Mouse (Mus musculus): ENCODE measurements at regions not wholly inside any gene's neighbourhood (a gene's known extent, or its start where the extent isn't known, plus 50 kb on each side); places are given as distances from the start of the nearest gene placed in this dataset.
A peak's percentile ranks its signal among the peaks of the same experiment; 100 is the strongest.

GRCm38 (mm10) chr1:164603433-164603832, 145.3 kb upstream of the Atp1b1 start:
- no peak overlapping the region for H3K4me3 ChIP-seq (ENCODE audit: control insufficient read depth, low read depth, low read length)
- TF ChIP-seq POLR2A (IDR thresholded peaks at IDR 0.05; ENCODE audit: control insufficient read depth, low read depth, low read length) (no peak), CTCF (IDR thresholded peaks at IDR 0.05; ENCODE audit: control insufficient read depth, insufficient read depth, insufficient replicate concordance, low read depth, low read length) (peak; percentile 60; the same call in 1 of the 2 replicates)
- no peaks in the 10 kb centered on the region for H3K4me1 ChIP-seq (ENCODE audit: control insufficient read depth, insufficient read depth, low read length)
- no peaks in the 10 kb centered on the region for H3K36me3 ChIP-seq (ENCODE audit: control insufficient read depth, insufficient read depth, low read length)
- no peaks in the 10 kb centered on the region for H3K27me3 ChIP-seq (ENCODE audit: control insufficient read depth, insufficient read depth, low read length)
- H3K27ac ChIP-seq (ENCODE audit: control insufficient read depth, insufficient read depth, low read depth, low read length): no peak overlapping the region

GRCm38 (mm10) chr1:164602568-164602967, 144.4 kb upstream of the Atp1b1 start:
- TF ChIP-seq POLR2A (IDR thresholded peaks at IDR 0.05; ENCODE audit: control insufficient read depth, low read depth, low read length): no peak
- TF ChIP-seq CTCF (IDR thresholded peaks at IDR 0.05; ENCODE audit: control insufficient read depth, insufficient read depth, insufficient replicate concordance, low read depth, low read length): no peak
- no peaks in the 10 kb centered on the region for H3K27me3 ChIP-seq (ENCODE audit: control insufficient read depth, insufficient read depth, low read length)

GRCm38 (mm10) chr1:164590205-164590613, 132.1 kb upstream of the Atp1b1 start:
- no peaks in the 10 kb centered on the region for H3K36me3 ChIP-seq (ENCODE audit: control insufficient read depth, insufficient read depth, low read length)
- H3K27me3 ChIP-seq (ENCODE audit: control insufficient read depth, insufficient read depth, low read length): no peaks in the 10 kb centered on the region
- H3K4me1 ChIP-seq (ENCODE audit: control insufficient read depth, insufficient read depth, low read length): no peaks in the 10 kb centered on the region
- TF ChIP-seq POLR2A (IDR thresholded peaks at IDR 0.05; ENCODE audit: control insufficient read depth, low read depth, low read length) (no peak), CTCF (IDR thresholded peaks at IDR 0.05; ENCODE audit: control insufficient read depth, insufficient read depth, insufficient replicate concordance, low read depth, low read length) (no peak)
- no peak overlapping the region for H3K27ac ChIP-seq (ENCODE audit: control insufficient read depth, insufficient read depth, low read depth, low read length)
- no peak overlapping the region for H3K4me3 ChIP-seq (ENCODE audit: control insufficient read depth, low read depth, low read length)

More at GRCm38 (mm10) chr1:164602568-164602967, 144.4 kb upstream of the Atp1b1 start:
- H3K4me3 ChIP-seq (ENCODE audit: control insufficient read depth, low read depth, low read length): no peak overlapping the region
- no peak overlapping the region for H3K27ac ChIP-seq (ENCODE audit: control insufficient read depth, insufficient read depth, low read depth, low read length)
- H3K4me1 ChIP-seq (ENCODE audit: control insufficient read depth, insufficient read depth, low read length): no peaks in the 10 kb centered on the region
- H3K36me3 ChIP-seq (ENCODE audit: control insufficient read depth, insufficient read depth, low read length): no peaks in the 10 kb centered on the region

- H3K4me3 ChIP-seq (ENCODE audit: control insufficient read depth, low read depth, low read length): no peak overlapping the region
- H3K4me1 ChIP-seq (ENCODE audit: control insufficient read depth, insufficient read depth, low read length): no peaks in the 10 kb centered on the region
- H3K36me3 ChIP-seq (ENCODE audit: control insufficient read depth, insufficient read depth, low read length): no peaks in the 10 kb centered on the region
- H3K27me3 ChIP-seq (ENCODE audit: control insufficient read depth, insufficient read depth, low read length): no peaks in the 10 kb centered on the region
- TF ChIP-seq POLR2A (IDR thresholded peaks at IDR 0.05; ENCODE audit: control insufficient read depth, low read depth, low read length) (no peak), CTCF (IDR thresholded peaks at IDR 0.05; ENCODE audit: control insufficient read depth, insufficient read depth, insufficient replicate concordance, low read depth, low read length) (no peak)
- no peak overlapping the region for H3K27ac ChIP-seq (ENCODE audit: control insufficient read depth, insufficient read depth, low read depth, low read length)
These were observed 128.2 kb upstream of the Atp1b1 start for GRCm38 (mm10) chr1:164586066-164586989.

GRCm38 (mm10) chr1:164576856-164577489, 118.8 kb upstream of the Atp1b1 start:
- H3K27ac ChIP-seq (ENCODE audit: control insufficient read depth, insufficient read depth, low read depth, low read length): no peak overlapping the region

GRCm38 (mm10) chr1:164573639-164574038, 115.5 kb upstream of the Atp1b1 start:
- Histone ChIP-seq H3K36me3 (ENCODE audit: control insufficient read depth, insufficient read depth, low read length) (no peaks in the 10 kb centered on the region), H3K4me3 (ENCODE audit: control insufficient read depth, low read depth, low read length) (no peak overlapping the region), H3K4me1 (ENCODE audit: control insufficient read depth, insufficient read depth, low read length) (no peaks in the 10 kb centered on the region), H3K27ac (ENCODE audit: control insufficient read depth, insufficient read depth, low read depth, low read length) (no peak overlapping the region), H3K27me3 (ENCODE audit: control insufficient read depth, insufficient read depth, low read length) (no peaks in the 10 kb centered on the region)
- TF ChIP-seq POLR2A (IDR thresholded peaks at IDR 0.05; ENCODE audit: control insufficient read depth, low read depth, low read length) (no peak), CTCF (IDR thresholded peaks at IDR 0.05; ENCODE audit: control insufficient read depth, insufficient read depth, insufficient replicate concordance, low read depth, low read length) (no peak)

More at GRCm38 (mm10) chr1:164576856-164577489, 118.8 kb upstream of the Atp1b1 start:
- no peak for TF ChIP-seq CTCF (IDR thresholded peaks at IDR 0.05; ENCODE audit: control insufficient read depth, insufficient read depth, insufficient replicate concordance, low read depth, low read length)
- TF ChIP-seq POLR2A (IDR thresholded peaks at IDR 0.05; ENCODE audit: control insufficient read depth, low read depth, low read length): no peak
- H3K36me3 ChIP-seq (ENCODE audit: control insufficient read depth, insufficient read depth, low read length): no peaks in the 10 kb centered on the region
- no peak overlapping the region for H3K4me3 ChIP-seq (ENCODE audit: control insufficient read depth, low read depth, low read length)
- no peaks in the 10 kb centered on the region for H3K27me3 ChIP-seq (ENCODE audit: control insufficient read depth, insufficient read depth, low read length)
- H3K4me1 ChIP-seq (ENCODE audit: control insufficient read depth, insufficient read depth, low read length): no peaks in the 10 kb centered on the region

GRCm38 (mm10) chr1:164572183-164572582, 114.0 kb upstream of the Atp1b1 start:
- Histone ChIP-seq H3K36me3 (ENCODE audit: control insufficient read depth, insufficient read depth, low read length) (no peaks in the 10 kb centered on the region), H3K27ac (ENCODE audit: control insufficient read depth, insufficient read depth, low read depth, low read length) (no peak overlapping the region), H3K4me1 (ENCODE audit: control insufficient read depth, insufficient read depth, low read length) (no peaks in the 10 kb centered on the region), H3K4me3 (ENCODE audit: control insufficient read depth, low read depth, low read length) (no peak overlapping the region), H3K27me3 (ENCODE audit: control insufficient read depth, insufficient read depth, low read length) (no peaks in the 10 kb centered on the region)
- TF ChIP-seq CTCF (IDR thresholded peaks at IDR 0.05; ENCODE audit: control insufficient read depth, insufficient read depth, insufficient replicate concordance, low read depth, low read length) (no peak), POLR2A (IDR thresholded peaks at IDR 0.05; ENCODE audit: control insufficient read depth, low read depth, low read length) (no peak)

Measured in testis, adult 2 months (tissue).